In genomic region chr9:110390843-110391242, GRCm38 (mm10) we compare ENCODE assay signal across 33 mouse cellular contexts. TPM values are rescaled to one million over a fixed set of nuclear protein-coding genes. Genes with fewer than 3 reads are reported as not detected.
"Had no signal": no experiment of that assay in that cellular context is flagged by ENCODE, and none has a peak within 500 bp of the region (broad histone marks: within the 10 kb centered on the region; RNA-seq: fewer than 3 reads in every experiment).

No protein-coding gene starts in this region.

- H3K9ac ChIP-seq: heart, embryonic 13.5 days; heart, embryonic 15.5 days; hindbrain, embryonic 13.5 days; hindbrain, embryonic 15.5 days; kidney, embryonic 15.5 days; limb, embryonic 13.5 days; limb, embryonic 15.5 days had no signal

- H3K9me3 ChIP-seq: heart, embryonic 13.5 days; heart, embryonic 15.5 days; hindbrain, embryonic 13.5 days; hindbrain, embryonic 15.5 days; kidney, embryonic 15.5 days; limb, embryonic 13.5 days; limb, embryonic 15.5 days had no signal

- H3K27me3 ChIP-seq: heart, embryonic 13.5 days; heart, embryonic 15.5 days; hindbrain, embryonic 13.5 days; hindbrain, embryonic 15.5 days; kidney, embryonic 15.5 days; limb, embryonic 13.5 days; limb, embryonic 15.5 days had no signal

- H3K27ac ChIP-seq: heart, adult 2 months; heart, embryonic 13.5 days; heart, embryonic 15.5 days; hindbrain, embryonic 13.5 days; hindbrain, embryonic 15.5 days; hindbrain, postnatal 0 days; kidney, embryonic 15.5 days; kidney, postnatal 0 days; limb, embryonic 13.5 days; limb, embryonic 15.5 days had no signal

- H3K4me1 ChIP-seq: heart, embryonic 13.5 days; heart, embryonic 15.5 days; hindbrain, embryonic 13.5 days; hindbrain, embryonic 15.5 days; kidney, embryonic 15.5 days; limb, embryonic 13.5 days; limb, embryonic 15.5 days had no signal

- H3K4me3 ChIP-seq: heart, adult 2 months; heart, embryonic 13.5 days; heart, embryonic 15.5 days; hindbrain, embryonic 13.5 days; hindbrain, embryonic 15.5 days; kidney, embryonic 15.5 days; limb, embryonic 13.5 days; limb, embryonic 15.5 days had no signal

- ATAC-seq: hindbrain, postnatal 0 days; intestine, embryonic 16.5 days had no signal

- DNase-seq: gastrocnemius, postnatal 14 days; gastrocnemius, postnatal 36 days; heart, adult 11 months; heart, adult 2 months; heart, postnatal 14 days; heart, postnatal 36 days; kidney, adult 11 months; kidney, adult 2 months; kidney, adult 9 months; kidney, postnatal 14 days; kidney, postnatal 36 days; layer of hippocampus, adult 9-11 months; layer of hippocampus, postnatal 36 days; left cerebral cortex, postnatal 4 days had no signal

- H3K4me2 ChIP-seq: heart, embryonic 11.5 days; heart, embryonic 13.5 days; heart, embryonic 15.5 days; hindbrain, embryonic 13.5 days; hindbrain, embryonic 15.5 days; kidney, embryonic 15.5 days; limb, embryonic 13.5 days; limb, embryonic 15.5 days; liver, embryonic 11.5 days had no signal

RNA-seq across cellular contexts. Expression of gene Ngp, which starts 28.7 kb away (rescaled TPM):
- total RNA-seq: gastrocnemius, adult 18-20 months; gastrocnemius, adult 8-10 months; gastrocnemius, postnatal 36 days; heart, adult 2 months; layer of hippocampus, adult 18-20 months; layer of hippocampus, postnatal 14 days; layer of hippocampus, postnatal 36 days; left cerebral cortex, postnatal 10 days; left cerebral cortex, postnatal 25 days had no signal
- polyA plus RNA-seq: large intestine, adult 2 months had no signal
